Mouse (Mus musculus) WW6 (cell line): ENCODE measurements around the gene Iqschfp.

Experiments
- DNase-seq: peaks from one replicate; pipeline ENCODE4 v3.0.0-alpha.2; 2013; ENCODE audit warnings: low read depth, low spot score

Gene Iqschfp

GRCm38 (mm10) chr3:67892026-67892705 lies at the start of gene Iqschfp, which contains the start of gene Iqcj:
Iqschfp (plus strand) TSS chr3:67892232.
Iqcj (plus strand) TSS chr3:67892220.
- DNase-seq, result no peak

- no peak for DNase-seq
These were observed 39.6 kb upstream of the Iqschfp start for GRCm38 (mm10) chr3:67852397-67852796.

DNA sequence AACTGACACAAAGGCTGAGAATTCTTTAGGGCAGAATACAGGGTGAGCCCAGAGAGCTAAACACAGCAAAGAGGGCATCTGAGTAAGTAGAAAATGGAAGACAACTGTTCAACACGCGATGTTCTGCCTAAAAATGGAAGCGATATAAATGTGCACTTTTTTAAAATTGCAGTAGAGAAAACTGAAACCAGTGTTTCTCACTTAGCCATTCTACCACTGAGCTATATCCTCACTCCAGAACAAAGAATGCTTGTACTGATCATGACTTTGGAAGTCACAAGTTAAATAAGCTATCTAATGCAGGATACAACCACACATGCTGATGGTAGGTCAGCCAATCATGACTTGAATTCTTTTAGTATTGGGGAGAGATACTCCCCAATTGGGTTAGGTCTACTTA lies 30.5 kb upstream of the Iqschfp start:
- DNase-seq, result no peak

DNA sequence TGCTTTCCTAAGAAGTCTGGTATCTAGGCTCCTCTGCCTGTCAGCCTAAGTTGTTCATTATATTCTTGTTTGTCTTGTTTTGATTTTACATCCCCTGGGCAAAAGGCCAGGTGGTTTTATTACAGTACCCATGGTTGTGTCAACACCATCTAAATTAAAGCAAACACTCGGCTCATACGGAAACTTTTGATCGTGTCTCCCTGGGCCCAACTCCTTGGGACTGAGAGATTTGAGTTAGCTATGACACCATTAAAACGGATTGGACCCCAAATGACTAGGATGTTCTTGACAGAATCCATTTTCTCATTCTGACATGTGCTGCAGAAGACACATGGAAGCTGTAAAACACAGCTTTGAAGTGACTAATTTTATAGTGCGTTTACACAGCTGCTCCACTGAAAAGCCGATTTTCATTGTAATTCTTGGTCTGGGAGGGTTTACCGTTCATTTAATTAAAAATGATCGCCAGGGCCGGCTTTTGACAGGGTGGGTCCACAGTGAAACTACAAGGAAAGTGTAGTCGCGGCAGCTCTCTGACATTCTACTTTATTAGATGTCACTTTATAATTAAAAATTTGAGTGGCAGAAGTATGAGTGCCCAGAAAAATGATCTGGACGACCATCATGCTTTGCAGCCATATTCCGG lies 24.5 kb upstream of the Iqschfp start:
- DNase-seq, result no peak

DNA sequence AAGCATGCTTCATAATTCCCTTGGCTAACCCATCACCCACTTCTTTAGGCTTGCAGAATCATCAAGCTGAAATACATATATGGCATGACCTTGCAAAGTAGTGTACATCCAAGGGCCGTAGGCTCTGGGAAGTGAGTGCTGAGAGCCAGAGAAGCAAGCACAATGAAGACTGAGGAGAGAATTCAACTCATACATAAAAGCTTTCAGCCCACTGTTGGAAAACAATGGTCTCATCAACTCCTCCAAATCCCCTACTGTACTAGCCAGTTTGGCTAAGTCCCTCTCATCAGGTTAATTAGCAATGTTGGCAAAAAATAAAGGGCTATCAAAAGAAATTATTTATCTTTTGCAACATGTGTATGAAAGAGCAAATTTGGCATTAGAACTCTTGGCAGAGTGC lies 22.6 kb upstream of the Iqschfp start:
- no peak for DNase-seq

GRCm38 (mm10) chr3:67877253-67877652 lies 14.8 kb upstream of the Iqschfp start:
- no peak for DNase-seq

- DNase-seq, result no peak
These were observed 7.7 kb upstream of the Iqschfp start for GRCm38 (mm10) chr3:67884335-67884734.

- DNase-seq, result no peak
These were observed 5.9 kb upstream of the Iqschfp start for GRCm38 (mm10) chr3:67886176-67886575.

- DNase-seq, result no peak
These were observed 4.8 kb upstream of the Iqschfp start for GRCm38 (mm10) chr3:67887251-67887650.

GRCm38 (mm10) chr3:67892768-67893167 lies 736 bp downstream of the Iqschfp start:
- DNase-seq, result no peak

DNA sequence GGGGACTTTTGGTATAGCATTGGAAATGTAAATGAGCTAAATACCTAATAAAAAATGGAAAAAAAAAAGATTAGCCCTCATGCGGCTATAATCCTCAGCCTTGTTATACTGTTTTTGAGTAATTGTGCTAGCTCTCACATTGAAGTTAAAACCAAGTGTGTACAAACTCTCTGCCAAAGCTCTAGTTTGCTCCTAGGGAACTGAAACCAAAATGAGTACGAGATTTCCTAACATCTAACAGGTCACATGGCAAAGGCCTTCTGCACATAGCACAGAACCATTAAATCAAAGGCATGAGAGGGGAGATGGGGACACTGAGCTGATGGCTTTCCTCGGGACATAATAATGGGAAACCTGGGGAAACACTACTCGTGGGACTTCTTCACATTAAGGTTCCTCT lies 10.5 kb downstream of the Iqschfp start:
- DNase-seq, result no peak

DNA sequence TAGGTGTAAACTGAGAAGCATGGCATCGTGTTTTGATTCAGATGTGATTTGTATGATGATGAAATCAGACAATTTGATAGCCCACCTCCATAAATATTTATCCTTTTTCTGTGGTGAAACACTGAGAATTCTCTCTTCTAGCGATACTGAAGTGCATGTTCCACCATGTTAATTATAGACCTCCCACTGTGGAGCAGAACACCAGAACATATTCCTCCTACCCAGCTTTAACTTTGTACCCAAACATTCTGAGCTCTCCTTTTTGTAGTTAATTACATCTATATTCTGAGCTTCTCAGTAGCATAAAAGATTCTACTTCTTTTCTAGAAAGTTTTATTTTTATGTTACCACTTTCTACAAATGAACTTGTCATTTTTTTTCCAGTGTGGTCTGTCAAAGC lies 16.6 kb downstream of the Iqschfp start:
- no peak for DNase-seq

DNA sequence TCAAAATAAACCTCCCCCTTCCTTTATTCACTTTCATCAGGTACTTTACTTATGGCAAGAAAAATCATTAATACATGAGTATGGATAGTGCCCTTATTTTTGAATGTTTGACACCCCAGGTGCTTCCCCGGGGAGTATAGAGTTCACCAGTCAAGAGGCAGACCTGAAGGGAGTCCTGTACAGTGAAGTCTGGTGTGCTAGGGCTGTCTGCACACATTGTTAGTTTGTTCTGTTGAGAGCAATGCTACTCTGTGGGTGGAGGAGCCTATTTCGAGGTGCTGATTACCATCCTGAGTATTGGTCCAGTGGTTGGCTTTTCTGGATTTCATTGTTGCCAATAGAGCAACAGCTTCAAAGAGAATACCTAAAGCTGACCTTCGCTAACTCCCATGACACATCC lies 26.1 kb downstream of the Iqschfp start:
- no peak for DNase-seq

- no peak for DNase-seq
These were observed 26.7 kb downstream of the Iqschfp start for GRCm38 (mm10) chr3:67918634-67919259.

- no peak for DNase-seq
These were observed 31.1 kb downstream of the Iqschfp start for GRCm38 (mm10) chr3:67923095-67923494.

DNA sequence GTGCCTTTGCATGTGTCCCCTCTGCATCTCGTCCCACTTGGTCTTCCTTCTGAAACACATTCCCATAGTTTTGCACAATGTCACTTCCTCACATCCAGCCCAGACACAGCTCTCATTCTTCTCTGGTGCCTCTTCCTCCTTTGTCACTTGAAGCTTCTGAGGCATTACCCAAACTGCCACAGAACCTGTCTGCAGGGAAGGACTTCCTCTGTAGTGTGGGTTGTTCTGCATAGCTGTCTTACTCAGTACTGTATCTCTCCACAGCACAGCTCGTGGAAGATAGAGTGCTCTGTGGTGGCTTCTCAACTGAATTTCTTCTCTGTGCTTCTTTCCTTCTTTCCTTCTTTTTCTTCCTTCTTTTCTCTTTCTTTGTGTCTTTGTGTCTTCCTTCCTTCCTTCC lies 33.4 kb downstream of the Iqschfp start:
- no peak for DNase-seq

- no peak for DNase-seq
These were observed 38.5 kb downstream of the Iqschfp start for GRCm38 (mm10) chr3:67930424-67931133.

- no peak for DNase-seq
These were observed 39.1 kb downstream of the Iqschfp start for GRCm38 (mm10) chr3:67931181-67931580.

- DNase-seq, result no peak
These were observed 39.9 kb downstream of the Iqschfp start for GRCm38 (mm10) chr3:67931914-67932313.

- DNase-seq, result no peak
These were observed 43.8 kb downstream of the Iqschfp start for GRCm38 (mm10) chr3:67935829-67936228.

GRCm38 (mm10) chr3:67947000-67947399 lies 55.0 kb downstream of the Iqschfp start:
- no peak for DNase-seq

- DNase-seq, result no peak
These were observed 60.5 kb downstream of the Iqschfp start for GRCm38 (mm10) chr3:67952517-67952940.
